Mouse (Mus musculus): ENCODE results near the gene Aldh8a1. TPM values are rescaled to one million over a fixed set of nuclear protein-coding genes. Genes with fewer than 3 reads are reported as not detected.

Aldh8a1 gene
- total RNA-seq (2015), result 0.09 TPM in 1 of 2 replicates, not detected in the other
- total RNA-seq (2017), result 0.11 TPM in 1 of 2 replicates, not detected in the other

DNA sequence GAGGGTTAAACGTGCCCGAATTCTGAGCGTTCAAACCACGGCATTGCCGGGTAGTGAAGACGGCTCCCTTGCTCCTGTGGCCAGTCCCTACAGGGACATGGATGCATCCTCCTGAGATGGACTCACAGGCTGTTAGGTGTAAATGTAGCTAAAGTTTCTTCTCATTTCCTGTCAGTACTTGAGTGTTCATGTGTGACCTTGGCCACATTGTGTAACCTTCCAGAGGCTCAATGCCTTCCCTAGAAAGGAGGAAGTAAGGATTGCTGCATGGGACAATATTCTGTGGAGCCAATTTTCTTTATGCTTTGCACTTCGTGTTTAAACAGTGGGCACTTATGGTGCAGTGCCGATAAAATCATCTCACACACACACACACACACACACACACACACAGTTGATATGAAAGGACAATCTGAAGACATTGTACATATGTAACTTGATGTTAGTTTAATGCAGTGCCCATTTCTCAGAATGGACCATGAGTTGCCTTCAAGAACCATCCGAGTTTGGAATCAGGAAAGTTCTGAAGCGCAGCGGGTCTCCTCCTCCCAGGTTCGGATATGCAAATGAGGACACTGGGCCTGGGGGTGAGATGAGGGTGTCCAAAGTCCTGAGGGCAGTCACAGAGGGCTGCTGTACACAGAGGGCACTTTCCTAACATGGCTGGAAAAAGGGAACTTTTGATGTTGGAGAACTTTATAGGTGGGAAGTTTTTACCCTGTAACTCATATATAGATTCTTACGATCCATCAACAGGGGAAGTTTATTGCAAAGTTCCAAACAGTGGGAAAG, at the start of gene Aldh8a1:
Gene Aldh8a1, plus strand, starts transcription at position 610 of the 792 bp plus-strand sequence.
- ATAC-seq (ENCODE audit: poor library complexity, severe bottlenecking), result peak; percentile 71

DNA sequence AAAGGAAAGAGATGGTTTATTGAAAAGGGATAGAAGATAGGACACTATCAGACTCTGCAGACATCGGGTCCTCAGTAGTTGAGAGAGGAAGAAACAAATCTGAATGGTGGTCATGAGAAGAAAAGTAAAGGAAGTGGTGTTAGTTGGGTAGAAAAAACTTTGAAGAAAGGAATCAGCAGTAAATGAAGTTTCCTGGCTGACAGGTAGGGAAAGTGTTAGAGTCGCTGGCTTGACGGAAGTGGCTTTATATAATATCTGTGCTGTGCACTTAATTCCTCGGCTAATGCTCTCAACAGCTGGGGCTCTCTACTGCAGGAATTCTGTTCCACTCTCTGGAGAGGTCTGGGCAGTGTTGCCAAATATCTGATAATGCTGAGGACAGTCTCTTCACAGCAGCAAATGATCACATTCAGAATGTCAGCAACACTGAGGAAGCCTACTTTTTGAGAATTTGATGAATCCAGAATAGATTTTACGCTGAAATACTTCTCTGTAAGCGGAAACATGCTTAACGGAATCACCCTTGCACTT, 49.4 kb upstream of the Aldh8a1 start:
- no peak for ATAC-seq (ENCODE audit: poor library complexity, severe bottlenecking)

DNA sequence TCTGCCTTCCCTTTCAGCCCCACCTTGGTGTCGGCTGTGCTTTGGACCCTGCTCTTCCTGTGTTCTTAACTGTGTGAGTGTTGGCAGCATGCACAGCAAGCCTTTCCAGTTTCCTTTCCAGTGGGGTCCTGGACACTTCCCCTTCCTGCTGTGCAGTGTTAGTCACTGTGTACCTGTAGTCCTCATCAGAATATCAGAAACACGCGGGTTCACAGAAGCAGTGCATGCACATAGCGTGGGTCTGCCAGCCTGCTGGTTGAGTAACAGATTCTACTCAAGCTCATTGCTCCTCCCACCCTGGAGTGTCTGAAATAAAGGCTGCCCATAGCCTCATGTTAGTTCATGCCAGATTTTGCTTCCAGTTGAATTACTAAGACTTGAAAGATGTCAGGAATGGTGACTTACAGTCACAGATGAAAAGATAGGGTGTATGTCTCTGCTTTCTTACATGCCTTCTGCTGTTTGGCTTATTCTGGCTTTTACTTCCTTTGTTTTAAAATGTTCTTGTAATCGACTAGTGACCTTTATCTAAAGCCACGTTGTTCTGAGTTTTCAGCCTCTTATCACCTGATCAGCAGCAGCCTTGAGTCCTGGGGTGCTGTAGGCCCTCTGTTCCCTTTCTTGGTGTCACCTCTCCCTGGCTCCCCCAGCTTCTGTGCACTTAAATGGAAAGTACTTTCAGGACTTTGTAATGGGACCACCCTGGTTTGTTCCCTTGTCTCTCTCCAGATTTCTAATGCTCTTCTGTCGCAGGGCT, 42.6 kb upstream of the Aldh8a1 start:
- 0 out of 2 replicates have a peak, but pooled peaks have one; percentile 21 for ATAC-seq (ENCODE audit: poor library complexity, severe bottlenecking)

DNA sequence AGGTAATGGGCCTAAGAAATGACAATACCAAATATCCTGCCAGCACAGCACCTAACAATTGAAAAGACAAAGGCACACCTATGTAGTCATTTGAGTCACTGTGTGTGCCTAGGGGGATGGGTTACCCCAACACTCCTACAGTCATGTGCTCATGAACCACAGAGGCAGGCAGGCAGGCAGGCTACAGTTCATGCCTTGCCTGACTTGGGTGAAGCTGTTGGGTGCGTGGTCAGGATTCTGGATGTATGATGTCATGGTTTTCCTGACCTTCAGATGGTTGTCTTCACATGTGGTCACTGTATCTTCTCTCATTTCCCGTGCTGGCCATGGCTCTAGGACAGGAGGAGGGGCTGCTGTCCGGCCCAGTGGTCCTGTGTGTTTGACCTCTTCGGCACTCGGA, 41.6 kb upstream of the Aldh8a1 start:
- no peak for ATAC-seq (ENCODE audit: poor library complexity, severe bottlenecking)

DNA sequence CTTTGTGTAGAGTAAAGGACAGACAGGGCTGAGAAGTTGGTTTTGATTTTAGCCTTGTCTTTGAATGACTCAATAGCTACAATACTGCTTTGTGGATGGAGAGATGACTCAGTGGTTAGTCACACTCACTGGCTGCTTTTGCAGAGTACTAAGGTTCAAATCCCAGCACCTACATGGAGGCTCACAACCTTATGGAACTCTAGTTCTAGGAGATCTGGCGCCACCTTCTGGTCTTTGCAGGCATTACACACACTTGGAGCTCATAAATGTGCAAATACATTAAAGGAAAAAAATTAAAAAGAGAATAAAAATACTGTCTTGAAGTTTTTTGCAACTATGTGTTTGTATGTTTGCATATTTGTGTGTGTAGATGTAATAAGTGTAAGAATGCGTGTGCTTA, 39.9 kb upstream of the Aldh8a1 start:
- peak; percentile 49; the same call in 1 of the 2 replicates for ATAC-seq (ENCODE audit: poor library complexity, severe bottlenecking)

DNA sequence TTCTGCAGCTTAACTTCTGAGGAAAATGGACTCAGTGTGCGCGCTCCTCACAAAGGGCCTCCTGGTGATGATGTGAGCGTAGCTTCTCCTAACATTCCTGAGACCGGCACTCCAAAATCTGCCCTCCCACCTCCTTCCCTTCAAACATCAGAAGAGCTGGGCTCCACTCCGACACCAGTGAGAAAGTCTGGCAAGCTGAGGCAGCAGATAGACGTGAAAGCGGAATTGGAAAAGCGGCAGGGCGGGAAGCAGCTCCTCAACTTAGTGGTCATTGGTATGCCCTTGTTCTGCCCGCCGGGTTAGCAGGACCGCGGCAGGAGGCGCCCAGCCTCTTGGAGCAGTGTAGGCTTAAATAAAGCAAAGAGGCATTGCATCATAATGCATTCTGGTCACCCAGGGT, 35.4 kb upstream of the Aldh8a1 start:
- no peak for ATAC-seq (ENCODE audit: poor library complexity, severe bottlenecking)

DNA sequence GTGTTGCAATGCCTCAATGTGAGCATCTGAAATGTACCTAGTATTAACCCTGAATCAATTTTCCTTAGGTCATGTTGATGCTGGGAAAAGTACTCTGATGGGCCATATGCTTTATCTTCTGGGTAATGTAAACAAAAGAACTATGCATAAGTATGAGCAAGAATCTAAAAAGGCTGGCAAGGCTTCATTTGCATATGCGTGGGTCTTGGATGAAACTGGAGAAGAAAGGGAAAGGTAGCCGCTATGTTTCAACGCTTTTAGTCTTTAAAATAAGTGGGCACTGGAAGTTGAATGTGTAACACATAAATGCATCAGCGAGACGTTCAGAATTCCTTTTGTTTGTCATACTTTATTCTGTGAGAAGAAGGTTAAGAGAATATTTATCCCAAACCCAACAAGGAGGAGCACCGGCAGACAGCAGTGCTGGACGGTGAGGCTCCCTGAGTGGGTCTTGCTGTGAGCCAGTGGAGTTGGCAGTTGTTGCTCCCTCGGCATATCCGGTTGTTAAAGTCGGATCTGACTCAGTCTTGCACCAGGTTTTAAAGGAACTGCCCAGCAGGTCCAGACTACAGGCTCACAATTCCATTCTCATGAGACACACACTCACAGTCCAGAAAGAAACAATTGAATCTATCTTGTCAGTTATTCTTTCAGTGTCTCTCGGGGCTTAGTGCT, 34.6 kb upstream of the Aldh8a1 start:
- no peak for ATAC-seq (ENCODE audit: poor library complexity, severe bottlenecking)

DNA sequence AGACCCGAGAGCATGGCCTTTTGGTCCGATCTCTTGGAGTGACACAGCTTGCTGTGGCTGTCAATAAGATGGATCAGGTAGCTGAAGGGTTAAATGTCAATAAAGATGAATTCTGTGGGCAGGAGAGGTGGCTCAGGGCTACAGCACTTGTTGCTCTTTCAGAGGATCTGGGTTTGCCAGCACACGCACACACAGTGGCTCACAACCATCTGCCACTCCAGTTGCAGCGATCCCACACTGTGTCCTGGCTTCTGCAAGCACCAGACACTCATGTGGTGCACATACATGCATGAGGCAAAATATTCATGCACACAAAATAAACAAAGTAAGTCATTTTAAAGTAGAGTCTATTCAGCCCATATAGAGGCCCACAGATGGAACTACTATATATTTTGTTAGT, 29.8 kb upstream of the Aldh8a1 start:
- no peak for ATAC-seq (ENCODE audit: poor library complexity, severe bottlenecking)

DNA sequence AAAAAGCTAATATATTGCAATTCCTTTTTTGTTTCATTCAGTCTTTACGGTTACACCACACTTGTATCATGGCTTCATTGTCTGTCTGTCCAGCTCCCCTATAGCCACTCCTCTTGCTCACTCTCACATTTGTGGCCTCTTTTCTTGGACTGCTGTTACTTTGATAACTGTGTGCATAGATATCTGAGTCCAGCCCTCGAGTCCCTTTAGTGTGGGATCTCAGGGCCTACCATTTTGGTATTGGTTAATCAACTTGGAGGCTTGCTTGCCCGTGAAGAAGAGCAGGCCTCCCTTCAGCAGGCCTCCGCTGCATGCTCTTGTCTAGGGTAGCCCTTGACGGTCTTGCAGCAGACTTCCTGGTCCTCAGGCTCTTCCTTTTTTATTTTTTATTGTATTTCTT, 27.6 kb upstream of the Aldh8a1 start:
- ATAC-seq (ENCODE audit: poor library complexity, severe bottlenecking), result no peak

DNA sequence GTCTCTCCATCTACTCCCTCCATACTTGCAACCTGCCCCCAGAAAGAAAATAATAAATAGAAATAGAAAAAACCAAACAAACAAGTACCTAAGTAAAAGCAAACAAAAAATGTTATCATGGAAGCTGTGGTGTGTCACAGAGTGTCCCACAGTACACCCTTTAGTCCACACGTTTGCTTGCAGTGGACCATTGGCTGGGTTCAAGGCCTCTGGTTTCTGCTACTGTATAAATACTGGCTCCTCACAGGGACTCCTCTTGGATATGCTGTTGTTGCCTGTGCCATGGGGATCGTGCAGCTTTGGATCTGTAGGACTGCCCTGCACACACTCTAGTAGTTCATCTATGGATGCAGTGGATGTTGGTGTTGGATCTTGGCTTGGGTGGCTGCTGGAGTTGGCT, 27.1 kb upstream of the Aldh8a1 start:
- ATAC-seq (ENCODE audit: poor library complexity, severe bottlenecking), result no peak

DNA sequence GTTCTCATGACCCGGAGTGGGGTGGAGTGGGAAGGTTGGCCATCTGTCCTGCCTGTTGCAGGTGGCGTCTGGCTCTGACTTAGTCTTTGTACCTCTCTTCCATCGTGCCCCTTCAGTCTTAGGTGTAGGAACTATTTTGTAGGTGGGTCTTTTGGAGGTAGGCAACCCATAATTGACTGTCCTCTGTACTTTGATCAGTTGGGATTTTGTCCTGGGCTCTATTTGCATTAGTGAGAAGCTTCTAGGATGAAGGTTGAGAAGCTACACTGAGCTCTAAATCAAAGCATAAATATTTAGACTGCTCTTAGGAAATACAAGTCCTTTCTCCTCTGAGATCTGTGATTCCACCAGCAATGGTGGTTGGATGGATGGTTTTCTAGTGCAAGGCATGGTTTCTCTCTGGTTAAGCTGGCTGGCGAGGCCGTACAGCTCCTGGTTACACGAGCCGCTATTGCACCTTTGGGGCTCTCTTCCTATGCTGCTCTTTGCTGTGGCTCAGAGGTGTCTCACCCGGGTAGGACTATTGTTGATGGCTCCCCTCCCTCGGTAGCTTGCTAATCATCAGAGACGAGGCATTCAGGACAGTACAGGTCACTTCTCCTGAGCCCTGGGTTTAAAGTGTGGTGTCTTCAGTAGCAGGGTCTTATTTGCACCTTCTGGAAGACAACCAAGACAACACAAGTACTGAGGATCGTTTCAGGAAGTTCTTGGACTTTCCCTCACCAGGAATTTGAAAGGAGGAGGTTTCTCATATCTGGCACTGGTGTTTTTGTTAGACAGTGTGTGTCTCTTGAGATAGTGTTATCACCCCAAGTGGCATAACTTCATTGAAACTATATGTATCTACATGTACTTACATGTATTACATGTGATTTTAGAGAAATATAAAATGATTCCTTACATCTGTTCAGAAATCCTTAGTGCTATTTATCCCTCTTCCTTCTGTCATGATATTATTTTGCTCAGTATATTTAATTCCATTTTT, 26.3 kb upstream of the Aldh8a1 start:
- ATAC-seq (ENCODE audit: poor library complexity, severe bottlenecking), result no peak

DNA sequence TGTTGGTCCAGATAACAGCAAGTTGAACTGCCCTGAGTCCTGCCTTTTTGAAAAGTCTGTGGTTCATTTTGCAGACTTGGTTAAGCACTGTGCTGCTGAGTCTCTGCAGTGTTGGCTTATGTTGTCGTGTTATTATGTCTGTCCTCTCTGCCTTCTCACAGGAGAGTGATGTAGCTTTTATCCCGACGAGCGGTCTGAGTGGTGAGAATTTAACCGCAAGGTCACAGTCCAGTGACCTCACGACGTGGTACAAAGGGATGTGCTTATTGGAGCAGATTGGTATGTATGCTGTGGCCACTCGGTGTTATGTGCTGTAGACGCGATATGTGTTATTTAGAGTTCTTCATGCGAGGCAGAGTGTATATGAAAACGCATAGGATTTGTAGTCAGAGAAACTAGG, 25.3 kb upstream of the Aldh8a1 start:
- no peak for ATAC-seq (ENCODE audit: poor library complexity, severe bottlenecking)

DNA sequence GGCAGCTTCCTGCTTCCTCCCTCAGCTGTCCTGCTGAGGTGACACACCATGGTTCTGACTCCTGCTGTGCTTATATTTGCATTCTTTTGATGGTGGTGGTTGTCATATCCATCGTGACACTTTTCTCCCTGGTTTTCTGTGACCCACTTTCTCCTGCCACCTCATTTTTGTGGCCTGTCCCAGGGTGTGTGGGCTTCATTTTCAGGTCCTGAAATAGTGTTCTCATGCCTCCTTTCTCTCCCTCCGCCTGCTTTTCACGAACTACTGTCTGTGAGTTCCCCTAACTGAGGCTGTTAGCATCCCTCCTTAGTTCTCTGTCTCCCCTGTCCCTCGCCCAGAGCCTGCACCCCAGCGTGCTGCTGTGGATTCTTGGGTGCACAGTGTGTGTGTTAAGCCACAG, 23.2 kb upstream of the Aldh8a1 start:
- ATAC-seq (ENCODE audit: poor library complexity, severe bottlenecking), result no peak

DNA sequence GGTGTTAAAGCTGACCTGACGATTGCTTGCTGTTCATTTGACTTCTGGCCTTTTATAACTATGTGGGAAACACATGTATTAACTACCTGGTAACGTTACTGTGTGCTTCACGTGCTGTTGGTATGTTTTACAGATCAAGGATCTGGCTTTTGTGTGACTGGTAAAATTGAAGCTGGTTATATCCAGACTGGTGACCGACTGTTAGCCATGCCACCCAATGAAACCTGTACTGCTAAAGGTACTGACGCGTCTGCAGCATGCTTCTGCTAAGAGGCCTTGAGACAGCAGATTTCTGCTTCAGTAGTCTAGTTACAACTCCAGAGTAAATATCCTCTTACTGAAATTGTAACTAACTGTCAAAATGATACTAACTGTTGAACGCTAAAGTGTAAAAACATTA, 22.6 kb upstream of the Aldh8a1 start:
- ATAC-seq (ENCODE audit: poor library complexity, severe bottlenecking), result no peak

DNA sequence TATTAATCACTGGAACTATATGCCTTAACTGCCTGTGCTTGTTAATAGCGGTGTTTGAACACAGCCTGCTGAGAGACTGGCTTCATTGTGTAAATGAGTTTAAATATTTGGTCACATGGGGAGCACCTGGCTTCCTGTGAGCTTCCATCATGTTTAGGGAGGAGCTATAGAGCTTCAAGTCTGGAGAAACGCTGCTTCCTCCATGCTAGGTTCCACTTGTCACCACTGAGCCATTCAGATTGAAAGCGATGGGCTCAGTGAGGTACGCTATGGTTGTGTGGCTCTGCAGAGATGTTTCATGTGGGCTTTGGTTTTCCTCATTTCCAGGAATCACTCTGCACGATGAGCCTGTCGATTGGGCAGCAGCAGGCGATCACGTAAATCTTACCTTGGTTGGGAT, 19.1 kb upstream of the Aldh8a1 start:
- no peak for ATAC-seq (ENCODE audit: poor library complexity, severe bottlenecking)

DNA sequence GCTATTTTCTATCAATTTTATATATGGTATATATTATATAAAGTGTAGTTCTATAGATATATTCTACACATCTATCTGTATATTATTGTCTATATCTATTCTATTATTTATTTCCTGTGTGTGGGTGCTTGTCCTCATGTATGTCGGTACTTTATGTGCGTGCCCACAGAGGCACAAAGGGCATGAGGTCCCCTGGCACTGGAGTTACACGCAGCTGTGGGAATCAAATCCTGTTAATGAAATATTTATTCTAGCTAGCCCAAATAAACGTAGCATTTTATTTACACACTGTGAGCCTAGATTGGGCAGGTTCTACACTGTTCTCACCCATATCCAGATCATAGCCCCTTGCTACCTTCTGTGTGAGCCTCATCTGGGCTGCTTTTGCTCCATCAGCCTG, 18.0 kb upstream of the Aldh8a1 start:
- ATAC-seq (ENCODE audit: poor library complexity, severe bottlenecking), result no peak

DNA sequence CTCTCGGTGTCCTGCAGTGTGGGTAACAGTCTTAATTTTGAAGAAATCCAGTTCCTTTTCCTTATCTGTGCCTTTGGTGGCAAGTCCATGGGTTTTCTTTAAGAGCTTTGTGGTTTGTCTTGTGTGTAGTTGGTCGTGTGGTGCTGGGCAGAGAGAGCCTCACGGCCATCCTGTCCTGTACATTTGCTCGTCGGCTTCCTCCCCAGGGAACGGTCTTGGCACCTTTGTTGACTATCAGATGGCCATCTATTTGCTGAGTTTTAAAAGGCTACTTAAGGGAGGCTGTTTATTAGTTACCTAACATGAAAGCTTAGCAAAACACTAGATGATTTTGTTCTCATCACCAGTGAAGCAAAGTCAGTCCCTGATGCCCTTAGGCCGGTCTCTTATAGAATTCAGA, 15.2 kb upstream of the Aldh8a1 start:
- no peak for ATAC-seq (ENCODE audit: poor library complexity, severe bottlenecking)

DNA sequence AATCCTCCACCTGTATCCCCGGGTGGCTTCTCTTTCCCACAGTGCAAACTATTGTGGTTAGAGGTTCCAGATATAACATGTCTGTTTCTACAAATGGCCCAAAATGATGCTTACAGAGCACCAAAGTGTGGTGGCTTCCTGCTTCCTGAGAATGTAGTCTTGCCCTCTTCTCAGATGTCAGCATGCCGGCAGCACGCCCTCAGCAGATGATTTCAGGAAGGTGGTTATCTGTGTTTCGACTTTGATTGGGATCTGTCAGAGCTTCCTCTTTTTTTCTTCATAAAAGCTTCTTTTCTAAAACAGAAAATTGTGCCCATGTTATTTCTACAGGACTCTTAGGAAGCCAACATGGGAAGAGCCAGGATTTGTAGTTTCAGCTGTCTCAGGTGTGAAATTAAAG, 13.8 kb upstream of the Aldh8a1 start:
- peak; percentile 47; the same call in 1 of the 2 replicates for ATAC-seq (ENCODE audit: poor library complexity, severe bottlenecking)

DNA sequence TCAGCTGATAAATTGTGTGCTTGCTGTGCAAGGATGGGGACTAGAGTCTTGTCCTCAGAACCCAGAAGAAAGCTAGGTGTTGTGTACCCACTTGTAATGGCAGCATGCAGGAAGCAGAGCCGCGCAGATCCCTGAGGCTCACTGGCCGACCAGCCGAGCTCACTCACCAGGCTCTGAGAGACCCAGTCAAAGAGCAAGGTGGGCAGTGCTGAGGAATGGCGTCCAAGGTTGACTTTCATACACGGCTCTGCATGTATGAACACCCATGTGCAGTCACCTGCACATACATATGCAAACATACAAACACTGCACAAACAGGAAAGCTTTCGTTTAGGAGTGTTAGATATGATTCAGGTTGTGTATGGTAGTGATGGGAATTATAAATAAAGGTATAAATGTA, 12.1 kb upstream of the Aldh8a1 start:
- ATAC-seq (ENCODE audit: poor library complexity, severe bottlenecking), result no peak

DNA sequence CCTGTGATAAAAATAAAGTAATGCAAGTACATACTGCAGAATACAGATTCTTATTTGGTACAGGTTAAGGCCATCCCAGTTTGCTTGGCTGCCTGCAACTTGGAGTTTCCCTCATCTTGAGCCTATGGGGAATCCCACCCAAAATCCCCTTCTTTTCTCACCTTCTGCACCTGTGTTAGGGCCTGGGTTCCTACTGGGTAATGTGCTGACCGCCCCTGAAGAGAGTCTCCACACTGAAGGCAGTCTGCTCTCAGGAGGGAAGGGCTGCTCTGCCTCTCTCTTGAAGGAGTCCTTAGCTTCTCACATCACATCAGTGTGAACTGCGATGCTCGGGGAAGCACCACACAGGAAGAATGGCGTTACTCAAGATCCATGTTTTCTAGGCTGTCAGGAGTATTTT, 11.2 kb upstream of the Aldh8a1 start:
- ATAC-seq (ENCODE audit: poor library complexity, severe bottlenecking), result no peak

All from megakaryocyte, adult 5-6 weeks (primary cell).